Mouse (Mus musculus) retina, embryonic 14.5 days (tissue): Measurements from ENCODE around the gene 4930518I15Rik.
"Not testable (repeated sequence)": the region's sequence is repeated elsewhere in the genome, so short reads cannot be mapped to it uniquely, and the experiment has no call there.

ENCODE experiments used
- DNase-seq: peaks from one replicate; pipeline ENCODE4 v3.0.0-alpha.2; 2015; ENCODE audit warnings: low spot score

Gene 4930518I15Rik

GRCm38 (mm10) chr2:156857835-156858234, at the start of gene 4930518I15Rik:
Gene 4930518I15Rik (minus strand): TSS chr2:156857946.
- DNase-seq, result no peak

- not testable (repeated sequence) for DNase-seq
Measured at GRCm38 (mm10) chr2:156905931-156906330, 48.2 kb upstream of the 4930518I15Rik start.

GRCm38 (mm10) chr2:156904976-156905717, 47.4 kb upstream of the 4930518I15Rik start:
- DNase-seq, result peak; percentile 70

GRCm38 (mm10) chr2:156903367-156903766, 45.6 kb upstream of the 4930518I15Rik start:
- peak; percentile 20 for DNase-seq

- not testable (repeated sequence) for DNase-seq
Measured at GRCm38 (mm10) chr2:156902411-156902810, 44.7 kb upstream of the 4930518I15Rik start.

GRCm38 (mm10) chr2:156901883-156902282, 44.1 kb upstream of the 4930518I15Rik start:
- no peak for DNase-seq

GRCm38 (mm10) chr2:156901344-156901743, 43.6 kb upstream of the 4930518I15Rik start:
- DNase-seq, result no peak

GRCm38 (mm10) chr2:156899184-156899583, 41.4 kb upstream of the 4930518I15Rik start:
- DNase-seq, result no peak

GRCm38 (mm10) chr2:156898374-156898773, 40.6 kb upstream of the 4930518I15Rik start:
- no peak for DNase-seq

- DNase-seq, result no peak
Measured at GRCm38 (mm10) chr2:156897034-156897433, 39.3 kb upstream of the 4930518I15Rik start.

- no peak for DNase-seq
Measured at GRCm38 (mm10) chr2:156896384-156896914, 38.7 kb upstream of the 4930518I15Rik start.

- DNase-seq, result no peak
Measured at GRCm38 (mm10) chr2:156894496-156895265, 36.9 kb upstream of the 4930518I15Rik start.

GRCm38 (mm10) chr2:156892821-156893220, 35.1 kb upstream of the 4930518I15Rik start:
- DNase-seq, result no peak

- DNase-seq, result peak; percentile 30
Measured at GRCm38 (mm10) chr2:156892240-156892639, 34.5 kb upstream of the 4930518I15Rik start.

GRCm38 (mm10) chr2:156888490-156888889, 30.7 kb upstream of the 4930518I15Rik start:
- DNase-seq, result no peak

- no peak for DNase-seq
Measured at GRCm38 (mm10) chr2:156887017-156887416, 29.3 kb upstream of the 4930518I15Rik start, which contains the start of gene Sla2. Gene Sla2 (minus strand): TSS chr2:156887192.

GRCm38 (mm10) chr2:156886084-156886631, 28.4 kb upstream of the 4930518I15Rik start:
- DNase-seq, result no peak

GRCm38 (mm10) chr2:156885666-156886065, 27.9 kb upstream of the 4930518I15Rik start:
- DNase-seq, result not testable (repeated sequence)

GRCm38 (mm10) chr2:156884396-156885211, 26.9 kb upstream of the 4930518I15Rik start:
- DNase-seq, result no peak

GRCm38 (mm10) chr2:156882431-156883001, 24.8 kb upstream of the 4930518I15Rik start:
- no peak for DNase-seq

GRCm38 (mm10) chr2:156879541-156879940, 21.8 kb upstream of the 4930518I15Rik start:
- DNase-seq, result no peak
